Mouse (Mus musculus): ENCODE data around the gene Pptc7. TPM values are rescaled to one million over a fixed set of nuclear protein-coding genes. Genes with fewer than 3 reads are reported as not detected.
A peak's percentile ranks its signal among the peaks of the same experiment; 100 is the strongest.

The Pptc7 gene
- total RNA-seq, 1 experiment from 2014 or later: 20.8 TPM

GRCm38 (mm10) chr5:122263933-122264905 is 19.9 kb upstream of the Pptc7 start, which contains the start of gene Tctn1:
Gene Tctn1 (minus strand): TSS chr5:122264460.
- peak; percentile 94 for ATAC-seq (replicated peaks in 1 of 2; ENCODE audit: insufficient read depth in 1 of 2, low FRiP score in 2 of 2, low TSS enrichment in 1 of 2, low read depth in 1 of 2, poor library complexity in 2 of 2, severe bottlenecking in 2 of 2)

GRCm38 (mm10) chr5:122265187-122265586 is 19.0 kb upstream of the Pptc7 start:
- ATAC-seq (replicated peaks in 1 of 2; ENCODE audit: insufficient read depth in 1 of 2, low FRiP score in 2 of 2, low TSS enrichment in 1 of 2, low read depth in 1 of 2, poor library complexity in 2 of 2, severe bottlenecking in 2 of 2): no peak

DNA sequence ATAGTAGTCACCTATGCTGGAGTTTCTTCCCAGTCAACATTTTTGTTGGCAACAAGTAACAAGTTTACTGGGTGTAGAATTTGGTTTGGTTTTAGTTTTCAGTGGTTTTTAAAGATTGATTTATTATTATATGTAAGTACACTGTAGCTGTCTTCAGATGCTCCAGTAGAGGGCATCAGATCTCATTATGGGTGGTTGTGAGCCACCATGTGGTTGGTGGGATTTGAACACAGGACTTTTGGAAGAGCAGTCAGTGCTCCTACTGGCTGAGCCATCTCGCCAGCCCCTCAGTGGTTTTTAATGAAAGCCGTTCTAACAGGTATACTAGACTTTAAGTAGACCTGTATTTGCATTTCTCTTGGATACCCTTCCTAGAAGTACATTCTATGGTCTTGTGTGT is 18.2 kb upstream of the Pptc7 start:
- no peak for ATAC-seq (replicated peaks in 1 of 2; ENCODE audit: insufficient read depth in 1 of 2, low FRiP score in 2 of 2, low TSS enrichment in 1 of 2, low read depth in 1 of 2, poor library complexity in 2 of 2, severe bottlenecking in 2 of 2)

DNA sequence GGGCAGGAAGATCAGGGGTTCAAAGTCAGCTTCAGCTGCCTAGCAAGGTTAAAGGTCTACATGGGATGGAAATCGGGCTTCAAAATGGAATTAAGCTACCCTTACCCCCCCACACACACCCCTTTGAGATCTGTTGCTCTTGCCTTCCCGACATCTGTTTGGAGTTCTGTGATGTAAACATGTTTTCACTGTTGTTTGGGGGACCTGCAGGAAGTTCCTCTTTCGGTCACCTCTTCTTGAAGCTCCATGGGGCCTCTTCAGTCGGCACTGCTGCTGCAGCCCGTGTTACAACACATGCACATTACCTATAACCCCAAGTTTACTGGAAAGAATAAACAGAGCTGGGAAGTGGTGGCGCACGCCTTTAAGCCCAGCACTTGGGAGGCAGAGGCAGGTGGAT is 17.0 kb upstream of the Pptc7 start:
- ATAC-seq (replicated peaks in 1 of 2; ENCODE audit: insufficient read depth in 1 of 2, low FRiP score in 2 of 2, low TSS enrichment in 1 of 2, low read depth in 1 of 2, poor library complexity in 2 of 2, severe bottlenecking in 2 of 2): no peak

DNA sequence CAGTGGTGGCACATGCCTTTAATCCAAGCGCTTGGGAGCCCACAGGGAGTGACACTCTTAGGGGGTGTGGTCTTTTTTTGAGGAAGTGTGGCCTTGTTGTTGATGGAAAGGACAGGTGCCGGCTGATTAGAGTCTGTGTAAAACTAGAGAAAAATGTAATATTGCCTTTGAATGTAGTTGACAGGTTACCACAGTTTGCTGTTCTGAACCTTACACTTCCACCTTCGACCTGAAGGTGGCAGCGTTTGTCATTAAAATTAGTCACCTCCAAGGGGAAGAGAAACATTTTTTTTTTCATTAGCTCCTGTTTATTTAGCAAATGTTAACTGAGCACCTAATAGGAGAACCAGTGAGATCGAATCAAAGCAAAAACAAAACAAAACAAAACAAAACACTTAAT is 16.3 kb upstream of the Pptc7 start:
- ATAC-seq (replicated peaks in 1 of 2; ENCODE audit: insufficient read depth in 1 of 2, low FRiP score in 2 of 2, low TSS enrichment in 1 of 2, low read depth in 1 of 2, poor library complexity in 2 of 2, severe bottlenecking in 2 of 2): peak; percentile 38 to 42

- ATAC-seq (replicated peaks in 1 of 2; ENCODE audit: insufficient read depth in 1 of 2, low FRiP score in 2 of 2, low TSS enrichment in 1 of 2, low read depth in 1 of 2, poor library complexity in 2 of 2, severe bottlenecking in 2 of 2): no peak
Measured at GRCm38 (mm10) chr5:122268858-122269604, 15.1 kb upstream of the Pptc7 start.

GRCm38 (mm10) chr5:122272821-122273220 is 11.3 kb upstream of the Pptc7 start:
- no peak for ATAC-seq (replicated peaks in 1 of 2; ENCODE audit: insufficient read depth in 1 of 2, low FRiP score in 2 of 2, low TSS enrichment in 1 of 2, low read depth in 1 of 2, poor library complexity in 2 of 2, severe bottlenecking in 2 of 2)

DNA sequence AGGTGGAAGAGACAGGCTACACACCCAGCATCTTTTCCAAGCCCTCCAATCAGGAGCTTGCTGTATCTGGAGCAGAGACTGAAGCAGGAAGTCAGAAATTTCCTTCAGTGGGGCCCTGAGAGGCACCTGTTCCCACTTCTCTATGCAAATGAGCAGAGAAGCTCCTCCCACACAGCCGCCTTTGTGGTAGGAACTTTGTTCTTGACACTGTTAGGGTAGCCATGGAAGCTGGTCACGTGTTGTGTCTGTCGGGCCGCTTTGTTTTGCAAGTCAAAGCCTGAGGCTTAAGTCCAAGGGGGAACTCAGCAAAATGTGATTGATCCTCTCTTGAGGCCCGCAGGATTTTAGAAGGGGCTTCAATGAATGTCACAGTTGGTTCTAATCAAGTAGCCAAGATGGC is 9.4 kb upstream of the Pptc7 start:
- peak; percentile 90 to 94 for ATAC-seq (replicated peaks in 1 of 2; ENCODE audit: insufficient read depth in 1 of 2, low FRiP score in 2 of 2, low TSS enrichment in 1 of 2, low read depth in 1 of 2, poor library complexity in 2 of 2, severe bottlenecking in 2 of 2)

- ATAC-seq (replicated peaks in 1 of 2; ENCODE audit: insufficient read depth in 1 of 2, low FRiP score in 2 of 2, low TSS enrichment in 1 of 2, low read depth in 1 of 2, poor library complexity in 2 of 2, severe bottlenecking in 2 of 2): no peak
Measured at GRCm38 (mm10) chr5:122278946-122279345, 5.2 kb upstream of the Pptc7 start.

GRCm38 (mm10) chr5:122279799-122280421 is 4.3 kb upstream of the Pptc7 start:
- ATAC-seq (replicated peaks in 1 of 2; ENCODE audit: insufficient read depth in 1 of 2, low FRiP score in 2 of 2, low TSS enrichment in 1 of 2, low read depth in 1 of 2, poor library complexity in 2 of 2, severe bottlenecking in 2 of 2): no peak

- ATAC-seq (replicated peaks in 1 of 2; ENCODE audit: insufficient read depth in 1 of 2, low FRiP score in 2 of 2, low TSS enrichment in 1 of 2, low read depth in 1 of 2, poor library complexity in 2 of 2, severe bottlenecking in 2 of 2): no peak
Measured at GRCm38 (mm10) chr5:122280422-122280826, 3.7 kb upstream of the Pptc7 start.

DNA sequence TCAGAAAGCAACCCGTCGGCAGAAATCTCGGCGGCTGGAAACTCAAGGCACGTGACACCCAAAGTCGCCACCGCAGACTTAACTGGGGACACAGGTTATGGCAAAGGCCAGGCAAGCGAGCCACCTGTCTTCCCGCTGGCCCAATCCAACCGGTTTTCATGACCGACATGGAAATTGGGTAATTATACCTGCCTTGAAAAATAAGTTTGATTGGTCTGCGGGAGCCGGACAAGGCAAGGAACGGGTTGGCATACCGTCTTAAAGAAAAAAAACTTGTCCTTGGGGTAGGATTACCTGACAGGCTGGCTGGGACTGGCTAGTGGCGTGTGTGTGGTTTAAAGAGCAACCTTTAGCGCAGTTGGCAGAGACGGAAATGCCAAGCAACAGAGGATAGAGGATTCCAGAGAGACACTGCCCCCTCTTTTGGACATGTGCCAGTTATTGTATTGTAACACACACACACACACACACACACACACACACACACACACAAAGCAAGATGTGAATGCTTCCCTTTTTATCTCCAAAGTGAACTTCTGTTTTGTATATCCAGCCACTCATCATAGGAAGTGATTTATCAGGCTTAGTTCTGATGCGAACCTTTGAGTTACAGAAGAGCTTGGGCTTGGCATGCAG is 3.2 kb upstream of the Pptc7 start:
- no peak for ATAC-seq (replicated peaks in 1 of 2; ENCODE audit: insufficient read depth in 1 of 2, low FRiP score in 2 of 2, low TSS enrichment in 1 of 2, low read depth in 1 of 2, poor library complexity in 2 of 2, severe bottlenecking in 2 of 2)

GRCm38 (mm10) chr5:122283828-122284182 is 360 bp upstream of the Pptc7 start:
- ATAC-seq (replicated peaks in 1 of 2; ENCODE audit: insufficient read depth in 1 of 2, low FRiP score in 2 of 2, low TSS enrichment in 1 of 2, low read depth in 1 of 2, poor library complexity in 2 of 2, severe bottlenecking in 2 of 2): no peak

DNA sequence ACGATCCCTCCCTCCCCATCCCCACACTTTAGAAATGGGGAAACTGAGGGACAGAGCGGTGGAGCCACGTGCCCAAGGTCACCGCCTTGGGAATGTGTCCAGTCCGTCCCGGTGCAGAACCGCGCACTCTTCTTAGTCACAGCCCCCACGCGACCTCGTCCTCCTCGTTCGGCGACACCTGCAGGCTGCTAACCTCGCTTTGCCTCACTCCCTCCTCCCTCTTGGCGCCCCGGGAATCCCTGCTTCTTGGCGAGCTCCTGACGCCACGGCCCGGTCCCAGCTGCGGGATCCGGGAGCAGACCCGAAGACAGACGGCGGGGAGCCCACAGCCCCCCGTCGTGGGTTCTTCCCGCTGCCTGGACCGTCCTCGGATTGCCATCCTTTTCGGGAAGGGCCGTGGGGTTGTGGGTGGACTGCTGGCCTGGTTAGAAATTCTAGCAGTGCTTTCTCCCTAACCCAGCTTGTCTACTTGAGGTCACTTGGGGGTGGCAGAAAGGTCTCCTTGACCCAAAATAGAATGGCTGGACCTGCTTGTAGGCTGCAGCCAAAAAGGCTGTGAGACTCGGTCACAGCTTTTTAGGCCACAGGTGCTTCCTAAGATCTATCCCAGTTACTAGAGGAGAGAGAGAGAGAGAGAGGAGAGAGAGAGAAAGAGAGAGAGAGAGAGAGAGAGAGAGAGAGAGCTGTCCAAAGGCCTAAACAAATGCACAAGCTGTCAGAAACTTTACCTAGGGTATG is 1.0 kb downstream of the Pptc7 start:
- ATAC-seq (replicated peaks in 1 of 2; ENCODE audit: insufficient read depth in 1 of 2, low FRiP score in 2 of 2, low TSS enrichment in 1 of 2, low read depth in 1 of 2, poor library complexity in 2 of 2, severe bottlenecking in 2 of 2): peak; percentile 33 to 37; a peak in 1 of 4 replicates

- no peak for ATAC-seq (replicated peaks in 1 of 2; ENCODE audit: insufficient read depth in 1 of 2, low FRiP score in 2 of 2, low TSS enrichment in 1 of 2, low read depth in 1 of 2, poor library complexity in 2 of 2, severe bottlenecking in 2 of 2)
Measured at GRCm38 (mm10) chr5:122285767-122286150, 1.6 kb downstream of the Pptc7 start.

DNA sequence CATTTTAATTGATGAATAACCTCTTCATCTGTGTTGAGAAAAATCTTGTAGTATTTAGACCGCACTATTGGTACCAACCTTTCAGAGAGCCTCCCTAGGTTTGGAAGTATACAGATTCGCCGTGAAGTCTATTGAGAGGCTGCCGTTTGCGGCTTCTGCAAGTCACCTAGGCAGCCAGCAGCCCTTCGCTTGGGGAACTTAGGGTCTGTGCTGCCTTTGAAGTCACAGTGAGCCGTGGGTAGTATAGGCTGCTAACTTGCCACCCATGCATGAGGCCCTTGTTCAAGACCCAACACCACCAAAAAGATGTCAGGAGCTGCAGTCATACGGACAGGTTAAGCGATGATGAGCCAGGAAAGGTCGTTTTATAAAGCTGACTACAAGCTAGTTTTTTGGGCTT is 2.0 kb downstream of the Pptc7 start:
- no peak for ATAC-seq (replicated peaks in 1 of 2; ENCODE audit: insufficient read depth in 1 of 2, low FRiP score in 2 of 2, low TSS enrichment in 1 of 2, low read depth in 1 of 2, poor library complexity in 2 of 2, severe bottlenecking in 2 of 2)

DNA sequence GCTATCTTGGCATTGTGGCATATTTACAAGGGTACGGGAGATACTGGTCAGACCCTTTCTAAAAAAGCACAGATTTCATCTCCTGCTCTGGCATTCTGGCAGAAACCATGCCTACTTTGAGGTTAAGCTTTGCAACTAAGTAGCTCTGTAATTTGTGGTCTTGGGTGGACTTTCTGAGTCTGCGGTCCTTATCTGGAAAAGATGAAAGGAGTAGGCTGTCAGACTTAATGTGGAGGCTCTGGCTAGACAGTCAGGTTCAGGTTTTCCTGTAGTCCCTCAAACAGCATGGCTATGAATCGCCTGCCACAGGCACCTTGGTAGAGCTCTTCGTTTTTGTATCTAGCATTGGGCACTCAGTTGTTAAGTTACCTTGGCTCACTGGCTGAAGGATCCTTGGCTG is 2.9 kb downstream of the Pptc7 start:
- no peak for ATAC-seq (replicated peaks in 1 of 2; ENCODE audit: insufficient read depth in 1 of 2, low FRiP score in 2 of 2, low TSS enrichment in 1 of 2, low read depth in 1 of 2, poor library complexity in 2 of 2, severe bottlenecking in 2 of 2)

All from hematopoietic stem cell, adult 5-6 weeks (primary cell).